Comparison of ENCODE assay signal across 8 mouse cellular contexts in genomic region chr10:12911981-12912530, GRCm38 (mm10). TPM values are rescaled to one million over a fixed set of nuclear protein-coding genes. Genes with fewer than 3 reads are reported as not detected.
A peak's percentile ranks its signal among the peaks of the same experiment; 100 is the strongest.
DNase-seq lines count a peak whose midpoint lies in the region; ATAC-seq and TF ChIP-seq lines count a peak whose summit lies in the region.

No protein-coding gene starts in this region.

- ATAC-seq in limb, embryonic 13.5 days (ENCODE audit: low FRiP score, low read depth) = peak; percentile 40; the same call in 1 of the 2 replicates

- no peak overlapping the region for H3K4me3 ChIP-seq in limb, embryonic 13.5 days
- H3K4me3 ChIP-seq in myocyte = peak overlapping the region; percentile 1

- peak; percentile 35 for TF ChIP-seq POLR2A in myocyte (IDR thresholded peaks at IDR 0.05; ENCODE audit: insufficient read length, low read depth)

- peak; percentile 13 for DNase-seq in ovary, adult 18-20 months (ENCODE audit: low spot score)
- no peak for DNase-seq in ovary, postnatal 14 days (ENCODE audit: low spot score)
- peak; percentile 27 for DNase-seq in fibroblast of lung, adult 2 months (ENCODE audit: low read depth)
- DNase-seq in heart, postnatal 4 days = peak; percentile 44
- no peak for DNase-seq in retina, postnatal 1 day
- no peak for DNase-seq in spleen, postnatal 4 days (ENCODE audit: low spot score in 2 of 2)

- H3K9ac ChIP-seq in limb, embryonic 13.5 days = no peak overlapping the region

- no peak overlapping the region for H3ac ChIP-seq in myocyte (ENCODE audit: control insufficient read depth, insufficient read length)

- 65% methylated on average over 11 of the region's 11 CpGs for WGBS in limb, embryonic 13.5 days

- H3K9me3 ChIP-seq in limb, embryonic 13.5 days = no peaks in the 10 kb centered on the region

- no peaks in the 10 kb centered on the region for H3K36me3 ChIP-seq in limb, embryonic 13.5 days
- no peaks in the 10 kb centered on the region for H3K36me3 ChIP-seq in myocyte (ENCODE audit: control insufficient read depth, insufficient read depth)

- H3K4me2 ChIP-seq in limb, embryonic 13.5 days (replicated peaks) = peak overlapping the region; percentile 32; the same call in 1 of the 2 replicates
- peak overlapping the region; percentile 79 for H3K4me2 ChIP-seq in myocyte (ENCODE audit: low read depth)

- 0 out of 2 replicates have a peak, but pooled peaks cover 4% of the 10 kb centered on the region for H3K4me1 ChIP-seq in limb, embryonic 13.5 days

- peak overlapping the region; percentile 33; the same call in 1 of the 2 replicates for H3K27ac ChIP-seq in limb, embryonic 13.5 days

- no peaks in the 10 kb centered on the region for H3K27me3 ChIP-seq in limb, embryonic 13.5 days
- H3K27me3 ChIP-seq in myocyte (ENCODE audit: control insufficient read depth, insufficient read depth, insufficient read length) = no peaks in the 10 kb centered on the region

- H3K79me2 ChIP-seq in myocyte (ENCODE audit: control insufficient read depth, insufficient read depth) = no peaks in the 10 kb centered on the region

TF ChIP-seq in myocyte, 11 proteins besides CTCF, POLR2A, EP300 and RAD21:
- TF ChIP-seq MYOD1 (IDR thresholded peaks at IDR 0.05; ENCODE audit: control insufficient read depth in 1 of 3, insufficient read length in 2 of 3, low read depth in 2 of 3) = peak; percentile 62 to 94 (median 90)
- peak; percentile 49; the same call in 1 of the 2 replicates for TF ChIP-seq CEBPB (IDR thresholded peaks at IDR 0.05; ENCODE audit: insufficient read depth, poor library complexity, severe bottlenecking)
- TF ChIP-seq POLR2AphosphoS2 (IDR thresholded peaks at IDR 0.05; ENCODE audit: insufficient read length, low read depth) = no peak
- peak; percentile 62 for TF ChIP-seq TCF12 (IDR thresholded peaks at IDR 0.05; ENCODE audit: insufficient read depth, poor library complexity, severe bottlenecking)
- TF ChIP-seq REST (IDR thresholded peaks at IDR 0.05; ENCODE audit: insufficient read depth, insufficient read length) = no peak
- TF ChIP-seq MAX (IDR thresholded peaks at IDR 0.05; ENCODE audit: low read depth) = no peak
- no peak for TF ChIP-seq SRF (IDR thresholded peaks at IDR 0.05; ENCODE audit: control insufficient read depth, insufficient read length, low read depth)
- peak; percentile 33 to 83 (median 80) for TF ChIP-seq MYOG (IDR thresholded peaks at IDR 0.05; ENCODE audit: control insufficient read depth in 1 of 3, insufficient read depth in 1 of 3, insufficient read length in 2 of 3, low read depth in 2 of 3)
- TF ChIP-seq USF1 (IDR thresholded peaks at IDR 0.05; ENCODE audit: low read depth) = no peak
- no peak for TF ChIP-seq E2F4 (IDR thresholded peaks at IDR 0.05; ENCODE audit: insufficient read depth)
- peak; percentile 19 for TF ChIP-seq TCF3 (IDR thresholded peaks at IDR 0.05; ENCODE audit: insufficient read length, low read depth)

RNA-seq across cellular contexts. Expression of gene Utrn, which starts 42.9 kb away (rescaled TPM):
- total RNA-seq in heart, postnatal 4 days (2021) = 100 to 1,000 TPM in 1 of 2 experiments, 10 to 100 TPM in 1; 95.0 to 104 TPM
- 89.9 and 90.2 TPM in 2 replicates for polyA plus RNA-seq in limb, embryonic 13.5 days (2015; fragmentation: Nextera tagmentation; extraction: Ambion mirVana)
- 13.9 TPM for polyA plus RNA-seq in myocyte (2012; fragmentation: generic; extraction: Trizol)

RNA-seq across cellular contexts. Expression of gene Stx11, which starts 52.0 kb away (rescaled TPM):
- total RNA-seq in heart, postnatal 4 days (2021) = 1 to 10 TPM; 2.3 to 3.4 TPM
- polyA plus RNA-seq in limb, embryonic 13.5 days (2015; fragmentation: Nextera tagmentation; extraction: Ambion mirVana) = 2.2 and 3.5 TPM in 2 replicates
- 6.9 TPM for polyA plus RNA-seq in myocyte (2012; fragmentation: generic; extraction: Trizol)

Comparison
In these comparisons a context has a peak if more than half of its experiments do, and no peak if none do; other contexts are left out.
1. DNase-seq: peak in ovary, adult 18-20 months (single experiment), fibroblast of lung, adult 2 months (single experiment) and heart, postnatal 4 days (single experiment); none in ovary, postnatal 14 days (single experiment), retina, postnatal 1 day (single experiment) and spleen, postnatal 4 days (0 of 2).